Mouse (Mus musculus): Measurements from ENCODE around the gene Insig2.

The Insig2 gene

DNA sequence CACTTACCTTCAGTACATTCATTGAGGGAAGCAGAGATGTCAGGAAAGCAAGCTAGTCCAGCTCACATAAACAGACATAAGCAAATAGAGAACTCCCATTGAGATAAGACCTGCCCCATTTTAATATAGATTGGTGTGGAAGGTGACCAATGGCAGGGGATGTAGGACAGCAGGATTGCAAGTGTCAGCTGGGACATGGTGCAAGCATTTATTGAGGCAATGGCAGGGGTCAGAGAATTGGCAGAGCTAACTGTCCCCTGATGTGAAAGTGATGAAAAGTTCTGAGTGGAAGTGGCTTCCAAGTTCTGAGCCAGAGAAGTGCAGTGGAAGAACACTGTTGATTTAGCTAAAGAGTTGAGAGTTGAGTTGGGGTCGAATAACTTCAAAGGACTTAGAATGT, at the start of gene Insig2:
Insig2 (minus strand) TSS at position 105 of the 400 bp plus-strand sequence.
- DNase-seq (ENCODE audit: low spot score) = no peak

DNA sequence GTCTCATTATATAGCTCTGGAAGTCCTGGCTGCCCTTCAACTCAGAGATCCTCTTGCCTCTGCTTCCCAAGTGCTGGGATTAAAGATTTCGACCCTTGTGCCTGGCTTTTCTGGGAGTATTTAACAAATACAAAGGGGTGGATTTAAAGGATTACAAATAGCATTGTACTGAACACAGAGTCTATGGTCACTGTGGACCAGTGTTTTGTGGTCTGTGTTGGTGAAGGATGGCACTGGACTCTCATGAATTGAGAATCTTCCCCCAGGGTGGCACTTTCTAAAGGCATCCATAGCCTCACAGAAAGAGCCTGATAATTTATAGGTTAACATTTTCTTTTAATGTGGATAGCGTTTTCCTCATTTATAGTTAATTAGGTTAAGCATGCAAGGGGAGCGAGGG, 49.2 kb upstream of the Insig2 start:
- no peak for DNase-seq (ENCODE audit: low spot score)

DNA sequence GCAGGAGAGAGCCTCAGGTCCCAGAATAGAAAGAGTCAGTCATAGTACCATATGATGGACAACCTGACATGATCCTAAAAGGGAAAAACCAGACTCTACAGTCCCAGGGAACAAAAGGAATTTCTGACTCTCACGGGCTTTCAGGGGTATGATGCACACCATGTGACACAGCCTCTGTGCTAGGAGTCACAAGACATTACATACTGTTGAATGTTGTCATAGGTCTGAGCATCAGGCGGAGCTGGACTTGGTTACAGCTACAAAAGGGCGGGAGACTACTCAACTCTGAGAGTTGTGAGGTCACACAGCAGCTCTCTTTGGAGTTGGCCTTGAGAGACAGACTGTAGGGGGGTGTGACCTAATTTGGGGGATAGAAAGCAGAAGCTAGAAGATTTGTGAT, 47.6 kb upstream of the Insig2 start:
- no peak for DNase-seq (ENCODE audit: low spot score)

DNA sequence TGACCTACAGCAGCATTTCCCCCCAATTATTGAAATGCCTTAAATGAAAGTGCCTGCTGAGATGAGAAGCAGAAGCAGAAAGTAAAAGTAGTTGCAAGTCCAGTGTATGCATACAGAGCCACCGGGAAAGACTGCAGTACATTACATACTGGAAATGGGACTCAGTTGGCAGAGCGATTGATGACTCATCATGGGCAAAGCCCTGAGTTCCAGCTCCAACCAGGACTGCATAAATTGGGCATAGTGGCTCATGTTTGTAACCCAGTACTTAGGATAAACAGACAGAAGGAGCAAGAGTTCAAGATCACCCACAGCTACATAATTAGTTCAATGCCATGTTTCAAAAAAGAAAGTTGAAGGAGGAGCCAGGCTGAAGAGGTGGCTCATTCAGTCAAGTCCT, 45.5 kb upstream of the Insig2 start:
- no peak for DNase-seq (ENCODE audit: low spot score)

DNA sequence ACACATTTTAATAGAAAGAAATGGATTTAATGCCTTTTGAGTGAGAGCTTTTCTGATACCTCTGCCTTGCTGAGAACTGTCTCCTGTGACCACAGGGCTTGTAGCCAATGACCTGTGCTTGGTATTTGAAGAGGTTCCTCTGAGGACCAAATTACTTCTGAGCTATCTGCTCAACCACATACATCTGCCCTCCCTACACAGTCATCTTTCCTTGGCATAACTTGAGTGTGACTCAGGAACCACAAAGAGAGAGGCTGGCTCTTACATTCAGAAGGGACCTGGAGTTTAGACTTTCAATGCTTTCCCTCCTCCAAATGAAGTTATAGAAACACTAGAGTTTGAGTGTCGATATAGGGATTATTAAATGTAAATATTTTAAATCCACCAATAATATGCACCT, 45.0 kb upstream of the Insig2 start:
- no peak for DNase-seq (ENCODE audit: low spot score)

DNA sequence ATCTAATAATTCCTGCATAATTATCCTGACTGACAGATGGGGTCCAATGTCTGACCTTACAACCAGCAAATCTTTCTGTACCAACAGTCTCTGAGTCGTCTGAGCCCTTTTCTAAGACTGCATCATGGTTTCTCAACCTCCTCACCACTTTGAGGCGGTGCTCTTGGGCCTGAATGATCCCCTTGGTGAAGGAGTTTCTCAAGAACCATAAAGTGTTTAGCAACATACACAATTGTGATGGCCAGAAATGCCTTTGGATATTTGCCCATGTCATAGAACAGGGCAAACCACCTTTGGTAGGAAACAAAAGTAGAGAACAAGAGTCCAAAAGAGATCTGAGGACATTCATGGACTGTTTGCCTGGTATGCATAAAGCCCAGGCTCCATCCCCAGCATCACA, 41.2 kb upstream of the Insig2 start:
- peak; percentile 22 for DNase-seq (ENCODE audit: low spot score)

DNA sequence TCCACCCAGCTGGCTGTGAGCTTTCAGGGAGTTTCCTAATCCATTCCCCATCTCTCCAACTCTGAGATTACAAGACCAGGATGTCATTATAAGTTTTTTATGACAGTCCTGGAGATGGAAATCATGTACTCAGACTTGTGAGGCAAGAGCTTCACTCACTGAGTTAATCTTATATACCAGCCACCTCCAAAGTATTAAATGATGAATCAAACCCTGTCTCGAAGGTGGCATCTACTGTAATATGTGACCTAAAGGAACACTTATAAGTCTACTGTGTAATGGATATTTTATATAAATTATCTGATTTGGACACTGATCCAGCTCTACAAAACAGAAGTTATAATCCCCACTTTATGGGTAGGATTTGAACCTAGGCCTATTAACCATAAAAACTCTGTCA, 40.3 kb upstream of the Insig2 start:
- no peak for DNase-seq (ENCODE audit: low spot score)

DNA sequence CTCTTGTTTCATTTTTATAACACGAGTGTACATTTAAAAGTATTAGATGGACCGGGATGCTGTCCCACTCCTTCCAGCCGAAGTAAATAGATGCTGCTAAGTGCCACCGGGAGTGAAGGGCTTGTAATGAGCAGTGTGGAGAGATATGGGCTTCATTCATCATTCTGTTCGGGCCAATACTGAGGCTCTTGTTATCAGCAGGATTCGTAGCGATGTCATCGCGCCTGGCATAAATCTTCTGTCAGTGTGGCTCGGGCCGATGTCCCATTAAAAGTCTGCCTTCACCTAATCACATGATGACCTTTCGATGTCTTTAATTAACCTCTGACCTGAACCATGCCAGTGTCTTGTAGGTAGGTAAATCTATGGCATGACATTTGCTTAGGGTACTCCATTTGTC, 39.1 kb upstream of the Insig2 start:
- DNase-seq (ENCODE audit: low spot score) = no peak

DNA sequence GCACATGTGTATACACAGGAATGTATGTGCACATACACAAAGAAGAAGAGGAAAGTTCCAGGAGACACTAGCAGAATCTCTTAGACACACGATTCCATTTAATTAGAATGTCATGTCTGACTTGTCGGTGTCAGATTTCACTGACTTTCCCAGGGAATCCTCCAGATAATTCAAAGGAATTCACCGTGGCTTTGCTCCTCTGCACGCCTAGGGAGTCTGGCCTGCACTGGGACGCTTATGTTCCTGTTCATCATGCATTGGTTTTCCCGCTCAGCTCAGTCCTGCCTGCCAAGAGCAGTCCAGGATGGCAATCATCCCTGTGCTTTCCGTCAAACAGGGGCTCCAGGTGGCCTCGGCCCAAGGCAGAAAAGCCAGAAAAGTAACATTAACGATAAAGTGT, 34.9 kb upstream of the Insig2 start:
- no peak for DNase-seq (ENCODE audit: low spot score)

DNA sequence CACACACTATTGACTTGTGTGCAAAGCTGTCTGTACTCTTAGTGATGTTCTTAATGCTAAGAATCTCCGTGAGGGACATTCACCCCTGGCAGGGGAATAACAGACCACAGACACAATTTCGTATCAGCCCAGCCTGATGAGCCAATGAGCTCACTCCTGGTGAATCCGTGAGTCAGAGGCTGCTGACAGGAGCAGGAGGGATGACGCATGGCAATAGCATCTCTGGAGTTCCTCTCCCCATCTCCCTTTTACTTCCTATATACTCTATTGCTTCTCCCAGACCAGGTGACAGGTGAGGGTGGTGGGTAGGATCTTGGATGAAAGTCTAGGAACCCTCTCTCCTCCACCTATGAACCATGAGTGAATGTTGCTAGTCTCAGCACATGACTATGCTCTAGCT, 28.2 kb upstream of the Insig2 start:
- no peak for DNase-seq (ENCODE audit: low spot score)

DNA sequence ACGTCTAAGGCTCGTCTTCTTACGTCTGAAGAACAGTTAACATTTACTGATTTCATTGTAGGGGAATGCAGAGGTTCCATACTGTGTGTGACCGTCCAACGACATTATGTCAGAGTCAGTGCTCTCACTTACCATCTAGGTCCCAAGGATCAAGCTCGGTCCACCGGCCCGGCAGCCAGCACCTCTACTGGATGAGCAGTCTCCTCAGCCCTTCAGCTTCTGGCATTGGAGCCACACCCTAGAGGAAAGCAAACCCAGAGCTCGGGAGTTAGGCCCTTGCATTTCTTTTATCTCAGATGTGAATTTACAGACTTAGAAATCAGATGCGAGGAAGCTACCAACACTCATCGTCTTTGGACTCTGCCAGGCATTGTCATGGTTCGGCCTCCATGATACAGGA, 27.3 kb upstream of the Insig2 start:
- no peak for DNase-seq (ENCODE audit: low spot score)

DNA sequence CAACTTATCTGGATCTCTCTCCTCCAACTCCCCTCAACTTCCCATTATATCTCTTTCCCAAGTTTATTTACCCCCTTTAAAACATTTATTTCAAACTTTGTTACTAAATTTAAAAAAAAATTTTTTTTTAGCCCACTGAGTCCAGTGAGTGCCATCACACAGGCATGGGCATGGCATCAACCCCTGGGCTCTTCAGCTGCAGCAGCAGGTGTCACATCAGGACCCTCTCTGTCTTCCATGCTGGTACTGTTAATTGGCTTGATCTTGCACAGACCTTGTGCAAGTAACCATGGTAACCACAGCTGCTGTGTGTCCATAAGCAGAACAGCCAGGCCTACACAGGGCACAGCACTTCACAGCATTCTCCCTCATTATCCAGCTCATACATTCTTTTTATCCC, 21.4 kb upstream of the Insig2 start:
- DNase-seq (ENCODE audit: low spot score) = no peak

DNA sequence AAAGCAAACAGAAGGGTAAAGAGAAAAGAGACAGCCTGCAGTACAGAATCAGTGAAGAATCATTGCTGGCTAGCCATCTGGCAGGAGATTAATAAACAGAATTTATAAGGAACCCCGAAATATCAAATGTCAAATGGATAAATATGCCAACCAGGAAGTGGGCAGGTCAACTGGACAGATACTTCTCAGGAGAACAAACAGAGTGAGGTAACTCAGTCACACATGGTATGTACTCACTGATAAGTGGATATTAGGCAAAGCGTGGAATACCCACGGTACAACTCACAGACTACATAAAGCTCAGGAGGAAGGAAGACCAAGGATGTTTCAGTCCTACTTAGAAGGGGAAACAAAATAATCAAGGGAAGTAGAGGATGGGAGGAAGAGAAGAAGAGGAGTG, 18.6 kb upstream of the Insig2 start:
- no peak for DNase-seq (ENCODE audit: low spot score)

DNA sequence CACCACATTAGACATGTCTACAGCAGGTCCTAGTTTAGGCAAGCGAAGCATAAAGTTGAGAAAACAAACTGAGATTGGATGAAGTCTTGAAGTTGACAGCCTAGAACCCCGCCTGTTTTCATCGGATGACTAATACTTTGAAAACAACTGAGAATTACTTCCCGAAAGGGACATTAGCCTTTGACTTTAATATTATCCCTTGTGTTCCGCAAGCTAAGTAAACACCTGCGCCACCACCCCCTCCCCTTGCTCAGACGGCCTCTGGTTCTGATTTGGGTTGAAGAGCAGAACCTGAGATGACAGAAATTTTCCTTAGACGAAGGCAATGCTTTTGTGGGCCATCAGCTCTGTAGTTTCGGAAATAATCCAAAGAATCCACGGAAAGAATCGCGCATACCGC, 18.2 kb upstream of the Insig2 start:
- DNase-seq (ENCODE audit: low spot score) = no peak

DNA sequence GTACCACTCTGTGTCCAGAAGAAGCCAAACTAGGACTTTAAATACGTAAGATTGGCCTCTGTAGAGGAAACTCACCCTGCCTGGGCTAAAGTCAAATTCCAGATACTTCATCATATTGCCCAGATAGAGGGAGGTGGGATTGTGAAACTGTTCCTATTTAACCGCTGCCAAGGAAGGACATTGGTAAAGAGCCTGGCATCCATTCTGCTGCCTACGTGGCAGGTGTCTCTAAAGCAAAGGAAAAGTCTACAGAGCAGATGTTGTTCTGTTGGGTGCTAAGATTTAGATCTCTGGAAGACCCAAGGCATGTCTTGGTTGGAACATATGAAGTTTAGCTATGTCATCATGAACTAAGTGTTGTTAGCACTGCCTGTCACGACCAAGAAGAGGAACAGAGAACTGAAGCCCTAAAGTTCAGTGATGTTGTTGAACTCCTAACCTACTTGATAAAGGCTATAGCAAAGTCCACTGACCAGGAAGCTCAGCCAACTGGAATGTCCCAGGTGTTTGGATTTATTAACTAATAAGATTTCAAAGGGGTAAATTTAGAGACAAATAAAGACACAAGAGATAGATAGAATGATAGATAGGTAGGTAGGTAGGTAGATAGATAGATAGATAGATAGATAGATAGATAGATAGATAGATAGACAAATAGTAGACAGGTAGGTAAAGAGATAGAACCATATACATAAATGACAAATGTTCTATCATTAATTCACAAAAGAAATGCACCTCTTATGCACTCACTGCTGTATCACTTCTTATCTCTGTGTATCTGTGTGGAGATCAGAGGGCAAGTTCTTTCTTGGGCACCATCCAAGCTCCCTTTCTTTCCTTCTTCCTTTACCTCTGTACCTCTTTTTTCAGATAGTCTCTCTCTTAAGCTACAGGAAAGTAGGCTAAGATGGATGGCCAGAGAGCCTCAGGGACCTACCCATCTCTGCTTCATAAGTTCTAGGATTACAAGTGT, 16.8 kb upstream of the Insig2 start:
- no peak for DNase-seq (ENCODE audit: low spot score)

DNA sequence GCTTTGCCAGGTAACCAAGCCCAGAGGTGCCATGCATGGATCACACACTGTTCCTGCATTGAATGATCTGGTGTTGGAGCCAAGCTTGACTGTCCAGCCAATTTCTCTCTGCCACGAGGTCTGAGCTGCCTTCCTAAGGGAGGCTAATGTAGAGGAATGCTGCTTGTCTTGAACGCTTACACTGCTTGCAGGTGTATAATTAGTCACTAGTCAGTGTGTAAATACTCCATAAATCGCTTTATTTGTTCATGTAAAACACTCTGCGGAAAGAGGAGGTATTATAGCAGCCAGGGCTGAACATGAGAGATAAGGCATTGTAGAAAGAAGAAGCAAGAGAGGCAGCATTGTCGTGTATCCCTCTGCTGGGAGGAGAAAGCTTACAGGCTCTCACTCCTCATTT, 11.6 kb upstream of the Insig2 start:
- peak; percentile 18 for DNase-seq (ENCODE audit: low spot score)

DNA sequence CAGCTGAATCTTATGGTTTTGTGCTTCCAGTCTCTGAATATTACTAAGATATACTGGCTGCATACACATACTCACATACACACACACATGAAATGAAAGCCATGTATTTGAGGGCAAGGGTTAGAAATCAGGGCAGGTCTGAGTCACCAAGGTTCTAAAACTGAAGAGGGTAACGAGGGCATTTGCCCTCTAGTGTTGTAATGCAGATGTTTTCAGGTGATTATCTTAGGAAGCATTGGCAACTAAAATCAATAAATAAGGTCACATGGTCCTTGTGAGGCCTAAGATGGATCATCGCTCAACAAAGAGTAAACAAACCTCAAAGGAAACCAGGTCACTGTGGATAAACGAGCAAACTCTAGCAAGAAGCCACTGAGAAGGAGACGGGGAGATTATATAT, 3.4 kb upstream of the Insig2 start:
- DNase-seq (ENCODE audit: low spot score) = no peak

DNA sequence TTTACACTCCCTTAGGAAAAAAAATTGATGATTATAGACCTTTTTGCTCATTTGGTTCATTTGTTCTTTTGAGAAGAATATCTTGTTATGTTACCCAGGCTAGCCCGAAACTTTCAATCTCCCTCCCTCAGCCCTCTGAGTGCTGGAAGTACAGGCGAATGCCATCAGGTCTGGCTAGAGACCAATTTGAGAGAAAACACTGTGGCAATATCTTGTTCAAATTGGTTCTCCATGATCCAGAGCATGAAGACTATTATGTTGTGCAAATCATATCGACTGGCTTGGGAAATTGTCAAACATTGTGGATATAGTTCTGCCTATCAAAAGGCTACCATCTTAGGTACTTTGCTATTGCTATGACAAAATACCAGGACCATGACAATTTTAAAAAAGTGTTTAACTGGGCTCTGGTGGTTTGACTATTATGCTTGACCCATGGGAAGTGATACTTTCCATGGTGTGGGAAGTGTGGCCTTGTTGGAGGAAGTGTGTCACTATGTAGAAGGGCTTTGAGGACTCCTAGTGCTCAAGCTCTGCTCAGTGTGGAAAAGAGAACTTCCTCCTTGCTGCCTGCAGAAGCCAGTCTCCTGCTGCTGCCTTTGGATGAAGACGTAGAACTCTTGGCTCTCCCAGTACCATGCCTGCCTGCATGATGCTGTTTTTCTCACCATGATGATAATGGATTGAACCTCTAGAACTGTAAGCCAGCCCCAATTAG, 1.8 kb upstream of the Insig2 start:
- DNase-seq (ENCODE audit: low spot score) = no peak

DNA sequence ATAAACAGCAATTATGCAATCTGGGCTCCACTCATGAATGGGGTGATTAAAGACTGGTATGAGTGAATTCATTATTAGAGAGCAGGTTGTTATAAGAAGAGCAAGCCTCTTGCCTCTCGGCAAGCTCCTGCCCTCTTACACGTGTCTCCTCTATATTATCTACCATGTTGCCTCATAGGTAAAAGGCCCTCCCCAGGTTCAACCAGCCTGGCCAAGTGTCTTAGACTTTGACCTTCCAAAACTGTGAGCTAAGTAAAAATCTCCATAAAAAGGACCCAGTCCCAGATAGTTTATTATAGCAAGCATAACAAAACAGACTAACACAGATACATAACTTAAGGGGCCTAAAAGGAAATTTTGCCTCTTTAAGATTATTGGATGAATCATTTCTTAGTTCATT, 1.8 kb downstream of the Insig2 start:
- DNase-seq (ENCODE audit: low spot score) = no peak

DNA sequence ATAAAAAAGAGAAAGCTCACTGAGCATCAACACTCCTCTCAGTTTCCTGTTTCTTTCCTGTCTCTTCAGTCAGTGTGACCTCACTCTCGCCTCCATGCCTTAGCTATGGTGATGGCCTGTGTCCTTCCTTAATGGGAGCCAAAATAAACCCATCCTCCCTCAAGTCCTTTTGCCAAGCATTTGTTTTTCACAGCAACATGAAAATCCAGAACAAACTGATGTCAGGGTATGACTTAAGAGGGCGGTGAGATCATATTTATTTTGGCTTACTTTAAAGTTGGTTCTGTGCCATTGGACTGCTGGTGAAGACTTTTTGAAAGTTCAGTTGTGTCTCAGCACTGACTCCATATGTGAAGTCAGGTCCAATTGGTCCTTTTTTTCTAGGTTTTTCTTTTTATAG, 3.0 kb downstream of the Insig2 start:
- DNase-seq (ENCODE audit: low spot score) = peak; percentile 52

DNA sequence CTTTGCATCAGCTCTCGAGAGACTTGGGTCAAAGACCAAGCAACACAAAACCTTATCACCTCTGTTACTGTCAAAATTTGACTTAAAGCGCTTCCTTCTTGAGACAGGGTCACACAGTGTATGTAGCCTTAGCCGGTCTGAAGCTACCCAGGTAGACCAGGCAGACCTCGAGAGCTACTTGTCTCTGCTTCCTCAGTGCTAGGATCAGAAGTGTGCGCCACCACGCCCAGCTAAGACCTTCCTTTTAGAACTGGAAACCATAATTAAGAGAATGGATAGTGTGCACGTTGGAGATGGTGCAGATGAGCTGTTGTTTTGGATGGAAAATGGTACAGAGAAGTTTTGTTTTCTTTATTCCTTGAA, 4.2 kb downstream of the Insig2 start:
- no peak for DNase-seq (ENCODE audit: low spot score)

DNA sequence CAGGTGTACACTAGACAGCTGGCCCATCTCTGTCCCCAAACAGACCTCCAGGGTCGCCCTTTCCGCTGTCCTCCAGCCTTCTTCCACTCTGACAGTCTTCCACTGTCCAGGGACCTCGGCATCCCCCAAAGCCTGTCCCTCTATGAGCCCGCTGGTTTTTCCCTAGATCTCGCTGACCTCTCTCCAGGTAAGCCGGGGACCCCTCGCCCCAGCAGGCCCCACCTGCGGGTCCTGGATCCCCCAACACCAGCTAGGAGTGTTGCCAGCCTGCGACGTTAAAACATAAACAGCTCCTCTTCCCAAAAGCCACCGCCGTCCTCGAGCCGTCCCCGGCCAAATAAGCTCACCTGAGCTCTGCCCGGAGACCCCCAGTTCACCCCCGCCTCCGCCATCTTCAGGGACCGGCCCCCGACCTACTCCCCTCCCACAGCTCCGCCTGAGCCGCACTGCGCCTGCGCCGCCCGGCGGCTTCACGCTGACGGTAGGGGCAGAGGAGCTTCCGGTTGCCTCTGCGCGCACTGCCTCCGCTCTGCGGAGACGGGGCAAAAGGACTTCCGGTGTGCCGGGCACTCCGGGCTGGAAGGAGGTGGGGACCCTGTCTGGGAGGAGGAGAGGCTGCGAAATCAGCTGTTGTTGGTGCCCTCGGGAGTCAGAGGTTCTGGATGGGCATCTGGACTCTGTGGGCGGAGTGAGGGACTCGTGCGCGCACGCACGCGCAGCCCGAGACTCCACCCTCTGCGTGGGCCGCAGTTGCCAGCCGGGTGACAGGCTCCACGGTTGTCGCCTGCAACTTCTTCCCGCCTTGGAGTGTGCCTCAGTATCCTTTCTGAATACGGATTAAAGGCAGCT, 4.8 kb downstream of the Insig2 start:
- peak; percentile 95 for DNase-seq (ENCODE audit: low spot score)

Data from lung, postnatal 25 days (tissue).